Mouse (Mus musculus) gastrocnemius, adult 8-10 months (tissue): ENCODE results near the gene a. TPM values are rescaled to one million over a fixed set of nuclear protein-coding genes. Genes with fewer than 3 reads are reported as not detected.

Source experiments
- DNase-seq, 2 experiments: peaks; one replicate each; pipeline ENCODE4 v3.0.0; 2022; ENCODE audit warnings: low spot score in 2 of 2
- total RNA-seq, 4 experiments: library from RNA; stranded (reverse); gene quantifications; 2 replicates each; pipeline ENCODE4 v1.2.4; 2022

The a gene
- total RNA-seq, result not detected

- peak; percentile 95 to 97 for DNase-seq
Observed at GRCm38 (mm10) chr2:154790656-154791483, at the start of gene a, which contains the start of gene Raly. a (plus strand) TSS chr2:154791402. Raly (plus strand) TSS chr2:154791096.

- DNase-seq, result no peak
Observed at GRCm38 (mm10) chr2:154742911-154743819, 48.0 kb upstream of the a start.

DNA sequence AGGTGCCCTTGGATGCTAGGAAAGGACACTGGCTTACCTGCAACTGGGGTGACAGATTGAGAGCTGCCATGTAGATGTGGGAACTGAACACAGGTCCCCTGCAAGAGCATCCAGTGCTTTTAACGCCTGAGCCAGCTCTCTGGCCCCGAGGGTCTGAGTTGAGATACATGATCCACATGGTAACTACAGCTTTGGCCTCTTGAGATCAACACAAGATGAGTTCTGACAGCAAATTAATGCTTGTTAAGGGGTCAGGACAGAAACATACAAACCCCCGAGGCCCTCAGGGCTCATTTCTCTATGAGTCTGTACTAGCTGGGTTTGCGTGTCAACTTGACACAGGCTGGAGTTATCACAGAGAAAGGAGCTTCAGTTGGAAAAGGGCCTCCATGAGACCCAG lies 47.3 kb upstream of the a start:
- no peak for DNase-seq

GRCm38 (mm10) chr2:154748383-154748782 lies 42.8 kb upstream of the a start:
- no peak for DNase-seq

GRCm38 (mm10) chr2:154749046-154750036 lies 41.9 kb upstream of the a start:
- DNase-seq, result no peak

DNA sequence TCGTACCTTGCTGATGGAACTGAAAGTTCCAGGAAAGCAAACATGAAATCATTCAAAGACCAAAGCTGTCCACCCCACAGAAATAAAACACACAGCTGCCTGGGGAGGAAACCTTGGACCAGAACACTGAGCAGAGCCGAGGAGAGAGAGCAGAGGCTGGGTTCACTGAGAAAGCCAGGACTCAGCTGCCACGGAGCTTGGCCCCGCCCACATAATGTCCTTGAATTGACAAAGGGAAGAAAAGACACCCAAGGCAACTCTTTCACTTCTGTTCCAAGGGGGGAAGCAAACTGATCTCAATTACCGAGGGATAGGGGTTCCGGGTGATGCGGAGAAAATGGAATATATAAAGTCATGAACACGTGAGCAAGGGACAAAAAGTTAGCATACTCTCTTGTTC lies 39.3 kb upstream of the a start:
- no peak for DNase-seq

GRCm38 (mm10) chr2:154754068-154754560 lies 37.1 kb upstream of the a start:
- no peak for DNase-seq

- no peak for DNase-seq
Observed at GRCm38 (mm10) chr2:154755791-154756190, 35.4 kb upstream of the a start.

- DNase-seq, result no peak
Observed at GRCm38 (mm10) chr2:154757691-154758090, 33.5 kb upstream of the a start.

- DNase-seq, result no peak
Observed at GRCm38 (mm10) chr2:154758454-154758853, 32.7 kb upstream of the a start.

- DNase-seq, result no peak
Observed at GRCm38 (mm10) chr2:154763226-154763625, 28.0 kb upstream of the a start.

GRCm38 (mm10) chr2:154764828-154765497 lies 26.2 kb upstream of the a start:
- DNase-seq, result no peak

DNA sequence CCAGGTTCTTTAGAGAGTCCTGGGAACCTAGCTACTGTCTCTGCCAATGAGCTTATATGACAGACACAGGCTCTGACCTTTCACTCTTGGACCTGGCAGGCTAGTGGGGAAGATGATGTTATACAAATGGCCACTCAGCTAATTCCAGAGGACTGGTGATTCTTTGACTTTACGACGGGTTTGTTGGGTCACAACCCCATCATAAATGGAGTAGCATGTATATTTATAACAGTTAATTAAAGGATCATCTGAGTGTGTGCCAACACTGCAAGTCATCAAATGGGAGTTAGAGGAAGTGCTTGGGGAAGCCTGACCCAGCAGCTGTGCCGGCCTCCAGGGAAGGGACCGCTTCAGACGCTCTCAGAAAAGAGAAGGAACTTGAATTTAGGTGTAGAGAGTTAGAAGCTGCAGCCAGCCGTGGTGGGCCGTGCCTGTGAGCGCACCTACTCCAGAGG lies 25.6 kb upstream of the a start:
- DNase-seq, result no peak

DNA sequence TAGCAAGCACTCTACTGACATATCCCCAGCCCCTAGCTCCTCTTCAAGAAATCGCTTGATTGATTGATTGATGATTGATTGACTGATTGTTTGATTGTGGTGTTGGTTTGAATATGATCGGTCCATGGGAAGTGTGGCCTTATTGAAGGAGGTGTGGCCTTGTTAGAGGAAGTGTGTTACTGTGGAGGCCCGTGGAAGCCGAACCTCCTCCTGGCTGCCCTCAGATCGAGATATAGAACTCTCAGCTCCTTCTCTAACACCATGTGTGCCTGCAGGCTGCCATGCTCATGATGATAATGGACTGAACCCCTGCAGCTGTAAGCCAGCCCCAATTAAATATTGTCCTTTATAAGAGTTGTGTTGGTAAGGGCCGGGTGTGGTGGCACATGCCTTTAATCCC lies 24.2 kb upstream of the a start:
- no peak for DNase-seq

DNA sequence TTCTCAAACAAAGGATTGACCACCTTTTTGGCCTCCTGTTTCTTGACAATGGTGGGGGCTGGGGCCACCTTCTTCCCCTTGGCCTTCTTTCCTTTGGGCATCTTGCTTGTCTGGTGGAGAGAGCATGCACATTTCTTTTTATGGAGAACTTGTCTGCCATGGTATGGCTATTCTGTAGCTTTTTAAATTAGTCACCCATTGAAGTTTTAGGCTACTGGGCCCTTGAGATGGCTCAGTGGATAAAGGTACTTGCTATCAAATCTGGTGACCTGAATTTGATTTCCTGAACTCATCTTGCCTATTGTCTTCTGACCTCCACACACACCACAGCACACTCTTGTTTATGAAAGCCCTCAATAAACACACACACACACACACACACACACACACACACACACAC lies 21.3 kb upstream of the a start, which contains the start of gene Gm14214:
TSS of gene Gm14214 (minus strand) at position 101 of the 400 bp plus-strand sequence.
- DNase-seq, result no peak

- DNase-seq, result no peak
Observed at GRCm38 (mm10) chr2:154771604-154772003, 19.6 kb upstream of the a start.

GRCm38 (mm10) chr2:154774032-154774431 lies 17.2 kb upstream of the a start:
- no peak for DNase-seq

- DNase-seq, result no peak
Observed at GRCm38 (mm10) chr2:154776496-154776895, 14.7 kb upstream of the a start.

GRCm38 (mm10) chr2:154779648-154780047 lies 11.6 kb upstream of the a start:
- DNase-seq, result no peak

DNA sequence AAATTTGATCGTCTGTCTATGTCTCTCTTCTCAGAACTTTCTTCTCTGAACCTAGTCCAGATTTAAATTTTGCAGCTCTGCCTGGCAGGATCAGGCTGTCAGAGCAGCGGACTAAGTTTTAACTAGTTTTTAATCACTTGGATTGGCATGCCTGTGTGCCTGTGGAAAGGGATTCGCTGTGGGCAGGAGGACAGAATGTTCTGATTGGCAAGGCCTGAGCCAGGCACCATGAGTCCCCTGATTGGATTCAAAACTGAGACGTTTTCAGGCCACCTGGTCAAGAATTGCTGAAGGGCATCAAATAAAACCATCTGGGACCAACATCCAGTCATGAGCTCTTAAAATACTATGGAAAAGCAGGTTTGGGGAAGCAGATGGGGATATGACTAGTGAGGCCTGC lies 8.8 kb upstream of the a start:
- no peak for DNase-seq
